Mouse (Mus musculus) testis, adult 2 months (tissue): ENCODE results near the gene 4930550C14Rik.

Source experiments
- CTCF ChIP-seq: fragments of 200-500 bp; IDR thresholded peaks from 2 replicates; pipeline ENCODE4 v1.5.1; 2012; ENCODE audit warnings: low read depth, mild to moderate bottlenecking, inconsistent platforms, low read length, moderate library complexity; ENCODE audit not compliant: control insufficient read depth, insufficient read depth, insufficient replicate concordance
- POLR2A ChIP-seq: fragments of 200-500 bp; IDR thresholded peaks from 2 replicates; pipeline ENCODE4 v1.6.1; 2012; ENCODE audit warnings: low read depth, mild to moderate bottlenecking, inconsistent platforms, low read length, moderate library complexity; ENCODE audit not compliant: control insufficient read depth

- TF ChIP-seq CTCF = no peak
- TF ChIP-seq POLR2A = peak; percentile 60; the same call in 1 of the 2 replicates
Observed at GRCm38 (mm10) chr9:53404753-53405722, 2.9 kb downstream of the 4930550C14Rik start.
